Mouse (Mus musculus): ENCODE measurements around the gene Ubxn11. TPM values are rescaled to one million over a fixed set of nuclear protein-coding genes. Genes with fewer than 3 reads are reported as not detected.

Ubxn11 gene
- polyA plus RNA-seq, 1 experiment from 2014 or later, result 1.3 TPM

GRCm38 (mm10) chr4:134096120-134096519, 6.2 kb upstream of the Ubxn11 start:
- H3K27ac ChIP-seq (ENCODE audit: low read length), result no peak overlapping the region
- H3K9me3 ChIP-seq (replicated peaks; ENCODE audit: control insufficient read depth, low read length), result no peaks in the 10 kb centered on the region
- H3K4me1 ChIP-seq (ENCODE audit: control insufficient read depth, low read depth, low read length), result no peaks in the 10 kb centered on the region
- 64% methylated on average over 3 of the region's 3 CpGs for WGBS (ENCODE audit: insufficient replicate concordance)
- no peaks in the 10 kb centered on the region for H3K36me3 ChIP-seq (ENCODE audit: control insufficient read depth, insufficient read depth)
- H3K27me3 ChIP-seq (ENCODE audit: control insufficient read depth, insufficient read depth, low read depth, low read length), result no peaks in the 10 kb centered on the region
- H3K9ac ChIP-seq (ENCODE audit: low read depth, low read length), result no peak overlapping the region
- ATAC-seq (ENCODE audit: low read depth), result no peak
- no peak overlapping the region for H3K4me3 ChIP-seq (ENCODE audit: low read depth, low read length)
- H3K4me2 ChIP-seq (ENCODE audit: low read depth, low read length), result no peak overlapping the region

- ATAC-seq (ENCODE audit: low read depth), result no peak
- no peaks in the 10 kb centered on the region for H3K9me3 ChIP-seq (replicated peaks; ENCODE audit: control insufficient read depth, low read length)
- no peaks in the 10 kb centered on the region for H3K27me3 ChIP-seq (ENCODE audit: control insufficient read depth, insufficient read depth, low read depth, low read length)
- WGBS (ENCODE audit: insufficient replicate concordance), result 23% methylated on average over 5 of the region's 5 CpGs
- peak overlapping the region; percentile 64 for H3K27ac ChIP-seq (ENCODE audit: low read length)
- H3K4me3 ChIP-seq (ENCODE audit: low read depth, low read length), result no peak overlapping the region
- no peak overlapping the region for H3K9ac ChIP-seq (ENCODE audit: low read depth, low read length)
- H3K36me3 ChIP-seq (ENCODE audit: control insufficient read depth, insufficient read depth), result no peaks in the 10 kb centered on the region
- no peak overlapping the region for H3K4me2 ChIP-seq (ENCODE audit: low read depth, low read length)
- H3K4me1 ChIP-seq (ENCODE audit: control insufficient read depth, low read depth, low read length), result no peaks in the 10 kb centered on the region
These were observed 5.3 kb upstream of the Ubxn11 start for GRCm38 (mm10) chr4:134097015-134097608.

DNA sequence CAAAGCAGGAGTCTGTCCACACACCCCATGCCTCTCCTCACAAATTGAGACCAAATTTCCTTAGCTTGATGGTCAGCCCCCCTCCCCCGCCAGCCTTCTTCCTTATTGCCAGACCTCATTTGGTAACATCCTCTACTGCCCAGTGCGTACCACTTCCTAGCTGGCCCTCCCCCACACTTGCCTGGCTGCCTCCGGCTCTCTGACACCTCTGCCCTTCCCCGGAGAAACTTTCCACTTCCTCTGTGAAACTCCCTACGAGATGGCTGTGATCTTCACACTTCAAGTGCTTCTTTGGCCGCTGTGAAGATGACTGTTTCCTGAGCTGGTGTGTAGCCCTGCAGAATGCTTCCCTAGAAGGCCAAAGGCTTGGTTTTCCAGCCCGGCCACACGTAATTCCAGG, 3.7 kb upstream of the Ubxn11 start:
- Histone ChIP-seq H3K4me1 (ENCODE audit: control insufficient read depth, low read depth, low read length) (peaks cover 8% of the 10 kb centered on the region), H3K27me3 (ENCODE audit: control insufficient read depth, insufficient read depth, low read depth, low read length) (no peaks in the 10 kb centered on the region), H3K36me3 (ENCODE audit: control insufficient read depth, insufficient read depth) (no peaks in the 10 kb centered on the region), H3K4me3 (ENCODE audit: low read depth, low read length) (no peak overlapping the region), H3K9me3 (replicated peaks; ENCODE audit: control insufficient read depth, low read length) (no peaks in the 10 kb centered on the region), H3K27ac (ENCODE audit: low read length) (peak overlapping the region; percentile 81), H3K9ac (ENCODE audit: low read depth, low read length) (no peak overlapping the region), H3K4me2 (ENCODE audit: low read depth, low read length) (peak overlapping the region; percentile 27; the same call in 1 of the 2 replicates)
- ATAC-seq (ENCODE audit: low read depth), result no peak
- WGBS (ENCODE audit: insufficient replicate concordance), result 25% methylated on average over 8 of the region's 8 CpGs

- H3K9ac ChIP-seq (ENCODE audit: low read depth, low read length), result no peak overlapping the region
- WGBS (ENCODE audit: insufficient replicate concordance), result 62% methylated on average over 4 of the region's 4 CpGs
- ATAC-seq (ENCODE audit: low read depth), result no peak
These were observed 2.1 kb upstream of the Ubxn11 start for GRCm38 (mm10) chr4:134100245-134100644.

GRCm38 (mm10) chr4:134102742-134103119, 361 bp downstream of the Ubxn11 start:
- Histone ChIP-seq H3K27me3 (ENCODE audit: control insufficient read depth, insufficient read depth, low read depth, low read length) (no peaks in the 10 kb centered on the region), H3K9me3 (replicated peaks; ENCODE audit: control insufficient read depth, low read length) (no peaks in the 10 kb centered on the region), H3K4me1 (ENCODE audit: control insufficient read depth, low read depth, low read length) (peaks cover 21% of the 10 kb centered on the region), H3K9ac (ENCODE audit: low read depth, low read length) (peak overlapping the region; percentile 66), H3K27ac (ENCODE audit: low read length) (peak overlapping the region; percentile 34), H3K4me3 (ENCODE audit: low read depth, low read length) (peak overlapping the region; percentile 87), H3K4me2 (ENCODE audit: low read depth, low read length) (peak overlapping the region; percentile 72), H3K36me3 (ENCODE audit: control insufficient read depth, insufficient read depth) (no peaks in the 10 kb centered on the region)
- WGBS (ENCODE audit: insufficient replicate concordance), result 2% methylated on average over 21 of the region's 21 CpGs
- ATAC-seq (ENCODE audit: low read depth), result peak; percentile 74

More at GRCm38 (mm10) chr4:134100245-134100644, 2.1 kb upstream of the Ubxn11 start:
- Histone ChIP-seq H3K4me1 (ENCODE audit: control insufficient read depth, low read depth, low read length) (peaks cover 8% of the 10 kb centered on the region), H3K4me2 (ENCODE audit: low read depth, low read length) (no peak overlapping the region), H3K36me3 (ENCODE audit: control insufficient read depth, insufficient read depth) (no peaks in the 10 kb centered on the region), H3K27ac (ENCODE audit: low read length) (no peak overlapping the region), H3K4me3 (ENCODE audit: low read depth, low read length) (no peak overlapping the region), H3K9me3 (replicated peaks; ENCODE audit: control insufficient read depth, low read length) (no peaks in the 10 kb centered on the region), H3K27me3 (ENCODE audit: control insufficient read depth, insufficient read depth, low read depth, low read length) (no peaks in the 10 kb centered on the region)

GRCm38 (mm10) chr4:134106105-134106504, 3.7 kb downstream of the Ubxn11 start:
- Histone ChIP-seq H3K27ac (ENCODE audit: low read length) (peak overlapping the region; percentile 35), H3K4me2 (ENCODE audit: low read depth, low read length) (no peak overlapping the region; the same call in 1 of the 2 replicates)
- ATAC-seq (ENCODE audit: low read depth), result peak; percentile 27; the same call in 1 of the 2 replicates

GRCm38 (mm10) chr4:134107730-134108129, 5.4 kb downstream of the Ubxn11 start:
- Histone ChIP-seq H3K27me3 (ENCODE audit: control insufficient read depth, insufficient read depth, low read depth, low read length) (no peaks in the 10 kb centered on the region), H3K4me1 (ENCODE audit: control insufficient read depth, low read depth, low read length) (peaks cover 37% of the 10 kb centered on the region), H3K9ac (ENCODE audit: low read depth, low read length) (no peak overlapping the region), H3K9me3 (replicated peaks; ENCODE audit: control insufficient read depth, low read length) (no peaks in the 10 kb centered on the region), H3K4me2 (ENCODE audit: low read depth, low read length) (no peak overlapping the region), H3K27ac (ENCODE audit: low read length) (no peak overlapping the region), H3K36me3 (ENCODE audit: control insufficient read depth, insufficient read depth) (no peaks in the 10 kb centered on the region), H3K4me3 (ENCODE audit: low read depth, low read length) (no peak overlapping the region)
- WGBS (ENCODE audit: insufficient replicate concordance), result 67% methylated on average over 7 of the region's 7 CpGs
- ATAC-seq (ENCODE audit: low read depth), result no peak

More at GRCm38 (mm10) chr4:134106105-134106504, 3.7 kb downstream of the Ubxn11 start:
- H3K4me1 ChIP-seq (ENCODE audit: control insufficient read depth, low read depth, low read length), result peaks cover 30% of the 10 kb centered on the region
- no peaks in the 10 kb centered on the region for H3K9me3 ChIP-seq (replicated peaks; ENCODE audit: control insufficient read depth, low read length)
- no peaks in the 10 kb centered on the region for H3K27me3 ChIP-seq (ENCODE audit: control insufficient read depth, insufficient read depth, low read depth, low read length)
- H3K9ac ChIP-seq (ENCODE audit: low read depth, low read length), result no peak overlapping the region
- 14% methylated on average over 7 of the region's 7 CpGs for WGBS (ENCODE audit: insufficient replicate concordance)
- H3K4me3 ChIP-seq (ENCODE audit: low read depth, low read length), result no peak overlapping the region
- no peaks in the 10 kb centered on the region for H3K36me3 ChIP-seq (ENCODE audit: control insufficient read depth, insufficient read depth)

DNA sequence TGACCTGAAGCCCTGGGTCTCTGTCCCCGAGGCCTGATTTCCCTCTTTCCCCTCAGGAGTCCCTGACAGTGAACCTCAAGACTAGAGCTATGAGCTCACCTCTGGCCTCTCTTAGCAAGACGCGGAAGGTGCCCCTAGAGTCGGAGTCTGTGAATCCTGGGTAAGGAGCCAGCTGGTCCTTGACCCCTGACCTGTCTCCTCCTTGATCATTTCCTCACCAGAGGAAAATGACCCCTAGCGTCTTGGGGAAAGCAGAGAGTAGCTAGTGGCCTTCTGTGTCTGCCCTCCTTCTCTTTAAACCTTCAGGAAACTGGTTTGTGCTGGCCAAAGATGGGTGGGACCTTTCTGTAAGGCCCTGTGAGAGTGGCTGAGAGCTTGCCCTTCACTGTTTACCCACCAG, 5.8 kb downstream of the Ubxn11 start:
- no peaks in the 10 kb centered on the region for H3K36me3 ChIP-seq (ENCODE audit: control insufficient read depth, insufficient read depth)
- no peak overlapping the region for H3K9ac ChIP-seq (ENCODE audit: low read depth, low read length)
- no peaks in the 10 kb centered on the region for H3K27me3 ChIP-seq (ENCODE audit: control insufficient read depth, insufficient read depth, low read depth, low read length)
- WGBS (ENCODE audit: insufficient replicate concordance), result 64% methylated on average over 5 of the region's 5 CpGs
- no peaks in the 10 kb centered on the region for H3K9me3 ChIP-seq (replicated peaks; ENCODE audit: control insufficient read depth, low read length)
- H3K27ac ChIP-seq (ENCODE audit: low read length), result no peak overlapping the region
- ATAC-seq (ENCODE audit: low read depth), result no peak
- H3K4me3 ChIP-seq (ENCODE audit: low read depth, low read length), result no peak overlapping the region
- peaks cover 33% of the 10 kb centered on the region for H3K4me1 ChIP-seq (ENCODE audit: control insufficient read depth, low read depth, low read length)
- no peak overlapping the region for H3K4me2 ChIP-seq (ENCODE audit: low read depth, low read length)

DNA sequence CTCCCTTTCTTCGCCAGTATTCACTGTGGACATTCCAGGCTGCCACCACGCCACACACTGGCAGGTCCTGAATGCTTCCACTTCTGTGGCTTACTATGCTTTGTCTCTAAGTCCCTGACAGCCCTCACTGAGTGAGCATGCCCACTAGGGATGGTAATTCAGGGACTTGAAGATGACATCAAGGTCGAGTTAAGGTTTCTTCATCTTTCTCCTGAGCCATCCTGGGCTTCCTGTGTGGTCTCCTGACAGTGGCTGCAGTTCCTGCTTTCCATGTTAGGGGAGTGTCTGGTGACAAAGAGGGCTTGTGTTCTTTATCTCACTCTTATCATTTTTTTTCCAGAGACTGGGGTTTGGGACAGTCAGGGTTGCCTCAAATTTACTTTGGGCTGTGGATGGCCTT, 8.3 kb downstream of the Ubxn11 start:
- no peak overlapping the region for H3K4me3 ChIP-seq (ENCODE audit: low read depth, low read length)
- H3K9ac ChIP-seq (ENCODE audit: low read depth, low read length), result no peak overlapping the region
- H3K9me3 ChIP-seq (replicated peaks; ENCODE audit: control insufficient read depth, low read length), result no peaks in the 10 kb centered on the region
- 0 out of 2 replicates have a peak overlapping the region, but pooled peaks have one; percentile 11 for H3K27ac ChIP-seq (ENCODE audit: low read length)
- ATAC-seq (ENCODE audit: low read depth), result no peak
- WGBS (ENCODE audit: insufficient replicate concordance), result 32% methylated on average over 3 of the region's 3 CpGs
- H3K4me2 ChIP-seq (ENCODE audit: low read depth, low read length), result no peak overlapping the region
- H3K4me1 ChIP-seq (ENCODE audit: control insufficient read depth, low read depth, low read length), result peaks cover 31% of the 10 kb centered on the region
- no peaks in the 10 kb centered on the region for H3K27me3 ChIP-seq (ENCODE audit: control insufficient read depth, insufficient read depth, low read depth, low read length)
- no peaks in the 10 kb centered on the region for H3K36me3 ChIP-seq (ENCODE audit: control insufficient read depth, insufficient read depth)
